Mouse (Mus musculus): ENCODE data around the gene Adamts4.
"Not testable (repeated sequence)": the region's sequence is repeated elsewhere in the genome, so short reads cannot be mapped to it uniquely, and the experiment has no call there.

Gene Adamts4

DNA sequence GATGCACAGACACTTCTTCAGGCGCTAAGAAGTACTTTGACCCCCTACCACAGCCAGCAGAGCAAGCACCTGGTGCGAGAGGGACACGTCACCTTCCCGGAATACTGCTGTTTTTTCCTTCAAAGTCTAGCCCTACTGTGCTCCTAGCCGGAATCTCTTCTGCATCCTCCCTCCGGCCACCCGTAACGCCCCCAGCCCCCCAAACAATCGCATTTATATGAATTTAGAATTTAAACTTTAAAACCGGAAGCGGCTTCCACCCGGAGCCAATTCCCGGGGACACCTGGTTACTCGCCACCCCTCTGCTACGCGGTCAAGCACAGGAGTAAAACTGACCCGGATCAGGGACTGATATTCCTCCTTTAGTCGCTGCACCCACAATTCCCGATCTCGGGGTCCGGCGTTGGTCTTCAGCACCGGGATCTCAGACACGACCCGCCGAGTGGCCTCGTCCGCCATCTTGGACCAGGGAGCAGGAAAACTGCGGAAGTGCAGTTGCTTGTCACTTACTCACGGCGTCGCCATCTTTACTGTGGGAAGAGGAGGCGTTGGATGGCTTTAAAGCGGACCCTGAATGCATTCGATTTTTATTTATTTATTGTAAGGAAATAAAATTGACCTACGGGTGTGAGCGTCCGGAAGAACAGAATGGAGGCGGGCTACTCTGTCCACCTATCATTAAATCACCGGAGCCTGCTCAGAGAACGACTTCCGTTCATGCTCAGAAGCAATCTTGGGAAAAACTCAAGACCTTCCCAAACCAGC, 44.3 kb downstream of the Adamts4 start, which contains the start of gene Ufc1:
Ufc1 (minus strand) TSS at position 727 of the 765 bp plus-strand sequence.
- CTCF ChIA-PET, result no interaction called here

GRCm38 (mm10) chr1:171295063-171295402, 44.8 kb downstream of the Adamts4 start:
- CTCF ChIA-PET, result interaction anchor here (0.6 kb wide), 1 partner anchor 33 kb away, joined by 3 read pairs; no protein-coding TSS in a partner anchor

GRCm38 (mm10) chr1:171298226-171298625, 48.0 kb downstream of the Adamts4 start:
- CTCF ChIA-PET, result no interaction called here

DNA sequence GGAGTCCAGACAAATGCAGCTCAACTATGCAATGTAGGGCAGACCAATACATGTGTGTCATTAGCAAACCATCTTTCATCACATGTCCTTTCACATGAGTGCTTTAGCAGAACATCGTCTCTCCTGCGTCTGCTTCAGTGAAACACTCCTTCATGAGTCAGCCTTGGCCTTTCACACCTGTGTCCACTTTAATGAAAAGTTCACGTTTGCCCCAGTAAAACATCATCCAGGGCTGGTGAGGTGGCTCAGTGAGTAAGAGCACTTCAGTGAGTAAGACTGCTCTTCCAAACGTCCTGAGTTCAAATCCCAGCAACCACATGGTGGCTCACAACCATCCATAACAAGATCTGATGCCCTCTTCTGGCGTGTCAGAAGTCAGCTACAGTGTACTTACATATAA, 55.9 kb downstream of the Adamts4 start:
- CTCF ChIA-PET, result not testable (repeated sequence)

- CTCF ChIA-PET, result no interaction called here
These were observed 59.1 kb downstream of the Adamts4 start for GRCm38 (mm10) chr1:171309321-171309720.

Measured in spleen, embryonic (tissue).